Mouse (Mus musculus): ENCODE measurements around the gene Gm43518. TPM values are rescaled to one million over a fixed set of nuclear protein-coding genes. Genes with fewer than 3 reads are reported as not detected.

Gene Gm43518
- total RNA-seq, 2 experiments from 2014 or later = 0.47 TPM; not detected in 1

- intact Hi-C loops (cut with DNase I) = no loop called here
- DNase-seq = no peak
Observed at GRCm38 (mm10) chr5:123974616-123975111, 47.4 kb downstream of the Gm43518 start.

GRCm38 (mm10) chr5:123975668-123976180 lies 48.5 kb downstream of the Gm43518 start:
- intact Hi-C loops (cut with DNase I) = no loop called here
- DNase-seq = no peak

- no peak for DNase-seq
- intact Hi-C loops (cut with DNase I) = no loop called here
Observed at GRCm38 (mm10) chr5:123977231-123977630, 50.0 kb downstream of the Gm43518 start.

GRCm38 (mm10) chr5:123978131-123978530 lies 50.9 kb downstream of the Gm43518 start:
- no peak for DNase-seq
- intact Hi-C loops (cut with DNase I) = no loop called here

GRCm38 (mm10) chr5:123979221-123979979 lies 52.2 kb downstream of the Gm43518 start:
- peak in 1 of 2 experiments; percentile 59 for DNase-seq
- intact Hi-C loops (cut with DNase I) = no loop called here

GRCm38 (mm10) chr5:123979980-123980369 lies 52.8 kb downstream of the Gm43518 start:
- intact Hi-C loops (cut with DNase I) = no loop called here
- no peak for DNase-seq

- DNase-seq = no peak
- intact Hi-C loops (cut with DNase I) = no loop called here
Observed at GRCm38 (mm10) chr5:123980521-123981249, 53.5 kb downstream of the Gm43518 start.

- intact Hi-C loops (cut with DNase I) = no loop called here
- DNase-seq = no peak
Observed at GRCm38 (mm10) chr5:123981250-123981554, 54.0 kb downstream of the Gm43518 start.

GRCm38 (mm10) chr5:123982838-123983237 lies 55.6 kb downstream of the Gm43518 start:
- intact Hi-C loops (cut with DNase I) = no loop called here
- DNase-seq = no peak

GRCm38 (mm10) chr5:123985434-123985833 lies 58.2 kb downstream of the Gm43518 start:
- intact Hi-C loops (cut with DNase I) = no loop called here
- DNase-seq = no peak

GRCm38 (mm10) chr5:123986925-123987324 lies 59.7 kb downstream of the Gm43518 start:
- intact Hi-C loops (cut with DNase I) = no loop called here
- DNase-seq = no peak

GRCm38 (mm10) chr5:123987511-123987910 lies 60.3 kb downstream of the Gm43518 start:
- intact Hi-C loops (cut with DNase I) = no loop called here
- DNase-seq = no peak

Other genes starting within 250 kb of the Gm43518 start
- gene Clip1, start 242.8 kb upstream of the Gm43518 start, total RNA-seq (2021) = 100 to 1,000 TPM; 264 to 276 TPM
- 10 to 100 TPM in 1 of 2 experiments, 1 to 10 TPM in 1; 9.9 to 17.6 TPM for gene Zcchc8, start 206.3 kb upstream of the Gm43518 start, total RNA-seq (2021)
- 10 to 100 TPM; 30.2 to 40.5 TPM for gene Rsrc2, start 178.0 kb upstream of the Gm43518 start, total RNA-seq (2021)
- under 1 TPM; 0.69 to 0.92 TPM for gene Kntc1, start 177.7 kb upstream of the Gm43518 start, total RNA-seq (2021)
- gene Hcar2, start 61.9 kb upstream of the Gm43518 start, total RNA-seq (2021) = under 1 TPM in 1 of 2 experiments, not detected in 1; 0.22 TPM
- gene Hcar1, start 47.4 kb upstream of the Gm43518 start, total RNA-seq (2021) = under 1 TPM in 1 of 2 experiments, not detected in 1; 0.54 TPM
- gene Denr, start 20.2 kb upstream of the Gm43518 start, total RNA-seq (2021) = 10 to 100 TPM; 40.7 to 42.5 TPM
- gene Ccdc62, start 3.3 kb downstream of the Gm43518 start, total RNA-seq (2021) = 1 to 10 TPM; 1.1 to 1.6 TPM
- 1 to 10 TPM; 7.2 to 8.1 TPM for gene Hip1r, start 46.2 kb downstream of the Gm43518 start, total RNA-seq (2021)
- gene Vps37b, start 104.9 kb downstream of the Gm43518 start, total RNA-seq (2021) = 1 to 10 TPM; 4.7 to 4.8 TPM
- 1 to 10 TPM; 8.1 to 8.8 TPM for gene Abcb9, start 168.4 kb downstream of the Gm43518 start, total RNA-seq (2021)
- 10 to 100 TPM; 10.5 to 10.6 TPM for gene Ogfod2, start 184.9 kb downstream of the Gm43518 start, total RNA-seq (2021)
- gene Arl6ip4, start 188.7 kb downstream of the Gm43518 start, total RNA-seq (2021) = 10 to 100 TPM; 42.8 to 47.6 TPM

Data from gastrocnemius, postnatal 36 days (tissue).